Mouse (Mus musculus) MEL (cell line): ENCODE data around the gene C8b.

ENCODE experiments used
- CHD2 ChIP-seq: IDR thresholded peaks from 2 replicates; pipeline ENCODE4 v1.6.1; 2011; ENCODE audit warnings: low read length, improper control_type of control experiment
- CTCF ChIP-seq, 3 experiments: IDR thresholded peaks in 2 of 3; conservative IDR thresholded peaks in 1 of 3; 2 replicates each; pipeline ENCODE4 v1.5.1; 2011 to 2012; ENCODE audit warnings: low read length in 3 of 3, low read depth in 2 of 3, mild to moderate bottlenecking in 2 of 3, improper control_type of control experiment in 1 of 3, inconsistent platforms in 1 of 3, mixed read lengths in 1 of 3, moderate library complexity in 1 of 3; ENCODE audit not compliant: control insufficient read depth in 1 of 3, insufficient read depth in 1 of 3, poor library complexity in 1 of 3, severe bottlenecking in 1 of 3
- MAX ChIP-seq: IDR thresholded peaks from 2 replicates; pipeline ENCODE4 v1.6.1; 2011; ENCODE audit warnings: low read length, improper control_type of control experiment
- POLR2A ChIP-seq, 2 experiments: IDR thresholded peaks; 2 replicates each; pipeline ENCODE4 v1.6.1; 2011 to 2012; ENCODE audit warnings: low read length in 2 of 2, mild to moderate bottlenecking in 2 of 2, control low read depth in 1 of 2, improper control_type of control experiment in 1 of 2, low read depth in 1 of 2, moderate library complexity in 1 of 2; ENCODE audit not compliant: control insufficient read depth in 1 of 2, insufficient read depth in 1 of 2, poor library complexity in 1 of 2
- RAD21 ChIP-seq: IDR thresholded peaks from 2 replicates; pipeline ENCODE4 v1.6.1; 2011; ENCODE audit warnings: mild to moderate bottlenecking, low read depth, low read length, improper control_type of control experiment

- TF ChIP-seq CTCF (IDR thresholded peaks at IDR 0.05 in 2 of 3, conservative IDR thresholded peaks at IDR 0.05 in 1 of 3; ENCODE audit: control insufficient read depth in 1 of 3, insufficient read depth in 1 of 3, low read depth in 2 of 3, low read length in 3 of 3, poor library complexity in 1 of 3, severe bottlenecking in 1 of 3) (peak in 1 of 3 experiments; percentile 6; a peak in 1 of 6 replicates), POLR2A (IDR thresholded peaks at IDR 0.05; ENCODE audit: control insufficient read depth in 1 of 2, insufficient read depth in 1 of 2, low read depth in 1 of 2, low read length in 2 of 2, poor library complexity in 1 of 2) (no peak), CHD2 (no peak), MAX (no peak), RAD21 (no peak)
Measured at GRCm38 (mm10) chr4:104725673-104726072, 40.4 kb upstream of the C8b start.
